Mouse (Mus musculus) erythroid progenitor cell, adult 5-6 weeks (primary cell): ENCODE results near the gene Runx1. TPM values are rescaled to one million over a fixed set of nuclear protein-coding genes. Genes with fewer than 3 reads are reported as not detected.
A peak's percentile ranks its signal among the peaks of the same experiment; 100 is the strongest.

Experiments used
- ATAC-seq: replicated peaks from 2 replicates; pipeline ENCODE4 v1.8.0; 2016; ENCODE audit warnings: moderate number of reproducible peaks, mild to moderate bottlenecking, moderate TSS enrichment, inconsistent platforms; ENCODE audit not compliant: poor library complexity, low FRiP score, severe bottlenecking
- total RNA-seq, 2 experiments: library from RNA; stranded (forward) in 1 of 2; stranded (reverse) in 1 of 2; fragments of 150-400 nt in 1 of 2; fragments of 186-747, 209-891 nt in 1 of 2; gene quantifications; 2 replicates each; pipeline versions ENCODE4 v1.2.3 to v1.2.4; 2015 to 2017; ENCODE audit warnings: low replicate concordance in 2 of 2

Runx1 gene
- total RNA-seq, 2 experiments from 2014 or later = 59.5 to 107 TPM

GRCm38 (mm10) chr16:92763666-92764065 is 62.3 kb downstream of the Runx1 start:
- ATAC-seq = no peak

GRCm38 (mm10) chr16:92761968-92762521 is 63.9 kb downstream of the Runx1 start:
- ATAC-seq = 0 out of 2 replicates have a peak, but pooled peaks have one; percentile 21

- no peak for ATAC-seq
Observed at GRCm38 (mm10) chr16:92760091-92760490, 65.9 kb downstream of the Runx1 start.

- peak; percentile 52; the same call in 1 of the 2 replicates for ATAC-seq
Observed at GRCm38 (mm10) chr16:92757564-92757963, 68.4 kb downstream of the Runx1 start.

GRCm38 (mm10) chr16:92753944-92754343 is 72.0 kb downstream of the Runx1 start:
- ATAC-seq = no peak

GRCm38 (mm10) chr16:92753139-92753538 is 72.8 kb downstream of the Runx1 start:
- no peak for ATAC-seq

GRCm38 (mm10) chr16:92748272-92748671 is 77.7 kb downstream of the Runx1 start:
- ATAC-seq = no peak

GRCm38 (mm10) chr16:92747062-92747461 is 78.9 kb downstream of the Runx1 start:
- no peak for ATAC-seq

- no peak for ATAC-seq
Observed at GRCm38 (mm10) chr16:92745239-92745638, 80.7 kb downstream of the Runx1 start.

GRCm38 (mm10) chr16:92744172-92744777 is 81.7 kb downstream of the Runx1 start:
- ATAC-seq = no peak

GRCm38 (mm10) chr16:92743755-92744154 is 82.2 kb downstream of the Runx1 start:
- no peak for ATAC-seq

- ATAC-seq = no peak
Observed at GRCm38 (mm10) chr16:92741342-92741741, 84.6 kb downstream of the Runx1 start.

- no peak for ATAC-seq
Observed at GRCm38 (mm10) chr16:92740541-92740940, 85.4 kb downstream of the Runx1 start.

- ATAC-seq = no peak
Observed at GRCm38 (mm10) chr16:92739997-92740396, 86.0 kb downstream of the Runx1 start.

- ATAC-seq = no peak
Observed at GRCm38 (mm10) chr16:92739071-92739793, 86.7 kb downstream of the Runx1 start.

GRCm38 (mm10) chr16:92738476-92739010 is 87.4 kb downstream of the Runx1 start:
- no peak for ATAC-seq

GRCm38 (mm10) chr16:92726870-92727269 is 99.1 kb downstream of the Runx1 start:
- no peak for ATAC-seq

GRCm38 (mm10) chr16:92724526-92724925 is 101.4 kb downstream of the Runx1 start:
- ATAC-seq = no peak

GRCm38 (mm10) chr16:92720678-92721077 is 105.3 kb downstream of the Runx1 start:
- no peak for ATAC-seq

- ATAC-seq = no peak
Observed at GRCm38 (mm10) chr16:92719725-92720124, 106.2 kb downstream of the Runx1 start.
